ENCODE assay signal across 11 mouse cellular contexts in genomic region chr11:69109032-69109900, GRCm38 (mm10). TPM values are rescaled to one million over a fixed set of nuclear protein-coding genes. Genes with fewer than 3 reads are reported as not detected.
A peak's percentile ranks its signal among the peaks of the same experiment; 100 is the strongest.
DNase-seq lines count a peak whose midpoint lies in the region; ATAC-seq and TF ChIP-seq lines count a peak whose summit lies in the region.
"Had no signal": no experiment of that assay in that cellular context is flagged by ENCODE, and none has a peak within 500 bp of the region (broad histone marks: within the 10 kb centered on the region; RNA-seq: fewer than 3 reads in every experiment).

No protein-coding gene starts in this region.

- no peak for TF ChIP-seq EP300 in stomach, postnatal 0 days (optimal IDR thresholded peaks at IDR 0.05)

- no peaks in the 10 kb centered on the region for H3K27me3 ChIP-seq in cerebellum, adult 2 months (ENCODE audit: control insufficient read depth, insufficient read depth, low read length)
- H3K27me3 ChIP-seq in hindbrain, embryonic 15.5 days, result no peaks in the 10 kb centered on the region
- no peaks in the 10 kb centered on the region for H3K27me3 ChIP-seq in hindbrain, postnatal 0 days (ENCODE audit: insufficient read depth, low read length)
- H3K27me3 ChIP-seq in stomach, postnatal 0 days (ENCODE audit: control insufficient read depth, insufficient read depth, low read length), result no peaks in the 10 kb centered on the region
- H3K27me3 ChIP-seq: lung, embryonic 15.5 days had no signal

- no peak overlapping the region for H3K4me2 ChIP-seq in hindbrain, embryonic 15.5 days
- H3K4me2 ChIP-seq in hindbrain, postnatal 0 days (ENCODE audit: low read depth, low read length), result no peak overlapping the region
- H3K4me2 ChIP-seq in stomach, postnatal 0 days (replicated peaks; ENCODE audit: low read depth), result no peak overlapping the region

- TF ChIP-seq POLR2A in cerebellum, adult 2 months (IDR thresholded peaks at IDR 0.05; ENCODE audit: borderline replicate concordance, insufficient read depth, low read length), result no peak

- no peak overlapping the region for H3K9ac ChIP-seq in hindbrain, embryonic 15.5 days
- no peak overlapping the region for H3K9ac ChIP-seq in hindbrain, postnatal 0 days (replicated peaks; ENCODE audit: low read length)
- H3K9ac ChIP-seq in stomach, postnatal 0 days (ENCODE audit: low read length), result no peak overlapping the region
- H3K9ac ChIP-seq: lung, embryonic 15.5 days had no signal

- no peak for TF ChIP-seq CTCF in cerebellum, adult 2 months (IDR thresholded peaks at IDR 0.05; ENCODE audit: borderline replicate concordance, insufficient read depth, low read depth, low read length)
- no peak for TF ChIP-seq CTCF in hindbrain, postnatal 0 days (IDR thresholded peaks at IDR 0.05; ENCODE audit: low read depth)
- no peak for TF ChIP-seq CTCF in stomach, postnatal 0 days (IDR thresholded peaks at IDR 0.05; ENCODE audit: low read depth)

- peak; percentile 29 for DNase-seq in cerebellum, adult 2 months
- no peak for DNase-seq in cerebellum, postnatal 10 days
- no peak for DNase-seq in hindbrain, postnatal 0 days (ENCODE audit: low spot score)
- peak; percentile 13 to 60 for DNase-seq in spleen, postnatal 4 days (ENCODE audit: low spot score in 2 of 2)
- DNase-seq in spleen, postnatal 10 days (ENCODE audit: low spot score in 2 of 2), result no peak
- no peak for DNase-seq in stomach, postnatal 0 days (ENCODE audit: low spot score)
- no peak for DNase-seq in natural killer cell, adult 2 months (ENCODE audit: low spot score in 2 of 2)

- H3K4me3 ChIP-seq in cerebellum, adult 2 months (replicated peaks; ENCODE audit: insufficient read depth, low read depth, low read length), result no peak overlapping the region
- no peak overlapping the region for H3K4me3 ChIP-seq in hindbrain, embryonic 15.5 days
- H3K4me3 ChIP-seq in hindbrain, postnatal 0 days (ENCODE audit: low read length), result no peak overlapping the region
- no peak overlapping the region for H3K4me3 ChIP-seq in stomach, postnatal 0 days (ENCODE audit: low read depth, low read length)

- no peaks in the 10 kb centered on the region for H3K9me3 ChIP-seq in hindbrain, embryonic 15.5 days
- no peaks in the 10 kb centered on the region for H3K9me3 ChIP-seq in hindbrain, postnatal 0 days (ENCODE audit: low read length)
- no peaks in the 10 kb centered on the region for H3K9me3 ChIP-seq in stomach, postnatal 0 days (ENCODE audit: control insufficient read depth, low read length)
- H3K9me3 ChIP-seq: lung, embryonic 15.5 days had no signal

- peak; percentile 27; the same call in 1 of the 2 replicates for ATAC-seq in hindbrain, embryonic 15.5 days (ENCODE audit: low FRiP score, low read depth)
- no peak for ATAC-seq in hindbrain, postnatal 0 days
- peak; percentile 12; the same call in 1 of the 2 replicates for ATAC-seq in stomach, postnatal 0 days (ENCODE audit: low FRiP score, low TSS enrichment)

- H3K4me1 ChIP-seq in cerebellum, adult 2 months (ENCODE audit: control insufficient read depth, insufficient read depth, low read length), result peaks cover 7% of the 10 kb centered on the region; the same call in 1 of the 2 replicates
- peaks cover 11% of the 10 kb centered on the region; the same call in 1 of the 2 replicates for H3K4me1 ChIP-seq in hindbrain, embryonic 15.5 days (replicated peaks)
- H3K4me1 ChIP-seq in hindbrain, postnatal 0 days (ENCODE audit: insufficient read depth, low read length), result no peaks in the 10 kb centered on the region
- H3K4me1 ChIP-seq in stomach, postnatal 0 days (replicated peaks; ENCODE audit: control insufficient read depth, insufficient read depth), result no peaks in the 10 kb centered on the region

- 88% methylated on average over 13 of the region's 13 CpGs for WGBS in cerebellum, adult 2 months
- WGBS in hindbrain, embryonic 15.5 days, result 85% methylated on average over 13 of the region's 13 CpGs
- WGBS in hindbrain, postnatal 0 days, result 86% methylated on average over 13 of the region's 13 CpGs
- WGBS in stomach, postnatal 0 days, result 81% methylated on average over 13 of the region's 13 CpGs

- peaks cover 50% of the 10 kb centered on the region for H3K36me3 ChIP-seq in hindbrain, embryonic 15.5 days
- H3K36me3 ChIP-seq in hindbrain, postnatal 0 days (ENCODE audit: insufficient read depth, low read length), result peaks cover 52% of the 10 kb centered on the region
- H3K36me3 ChIP-seq in stomach, postnatal 0 days (ENCODE audit: control insufficient read depth, insufficient read depth, low read length), result peaks cover 52% of the 10 kb centered on the region

- no peak overlapping the region for H3K27ac ChIP-seq in cerebellum, adult 2 months (ENCODE audit: insufficient read depth, low read length)
- no peak overlapping the region for H3K27ac ChIP-seq in hindbrain, embryonic 15.5 days (replicated peaks)
- no peak overlapping the region for H3K27ac ChIP-seq in hindbrain, postnatal 0 days
- no peak overlapping the region for H3K27ac ChIP-seq in stomach, postnatal 0 days (replicated peaks)

RNA-seq across cellular contexts. Expression of gene Hes7, which starts 10.9 kb away (rescaled TPM):
- polyA plus RNA-seq in cerebellum, adult 2 months (2012; rRNA removed), result 0.44 and 0.59 TPM in 2 replicates
- polyA plus RNA-seq in hindbrain, embryonic 15.5 days (2015; fragmentation: Nextera tagmentation; extraction: Ambion mirVana), result 0.87 and 0.98 TPM in 2 replicates
- total RNA-seq in hindbrain, postnatal 0 days (2014; rRNA removed), result 1.4 and 2.5 TPM in 2 replicates
- polyA plus RNA-seq in hindbrain, postnatal 0 days (2015; fragmentation: Nextera tagmentation; extraction: Ambion mirVana), result 1.3 and 1.9 TPM in 2 replicates
- 0.29 and 0.41 TPM in 2 replicates for polyA plus RNA-seq in stomach, postnatal 0 days (2015; fragmentation: Nextera tagmentation; extraction: Ambion mirVana)
- total RNA-seq: common myeloid progenitor, adult 5-6 weeks had no signal

RNA-seq across cellular contexts. Expression of gene 9130213A22Rik, which starts 13.1 kb away (rescaled TPM):
- polyA plus RNA-seq in cerebellum, adult 2 months (2012; rRNA removed), result 1.3 and 1.4 TPM in 2 replicates
- 0.40 and 0.42 TPM in 2 replicates for polyA plus RNA-seq in hindbrain, embryonic 15.5 days (2015; fragmentation: Nextera tagmentation; extraction: Ambion mirVana)
- total RNA-seq in hindbrain, postnatal 0 days (2014; rRNA removed), result 1.2 and 1.4 TPM in 2 replicates
- polyA plus RNA-seq in hindbrain, postnatal 0 days (2015; fragmentation: Nextera tagmentation; extraction: Ambion mirVana), result 1.0 and 1.2 TPM in 2 replicates
- 0.24 and 0.41 TPM in 2 replicates for polyA plus RNA-seq in stomach, postnatal 0 days (2015; fragmentation: Nextera tagmentation; extraction: Ambion mirVana)
- total RNA-seq: common myeloid progenitor, adult 5-6 weeks had no signal

RNA-seq across cellular contexts. Expression of gene Per1, which starts 14.2 kb away (rescaled TPM):
- 34.4 and 37.2 TPM in 2 replicates for polyA plus RNA-seq in cerebellum, adult 2 months (2012; rRNA removed)
- polyA plus RNA-seq in hindbrain, embryonic 15.5 days (2015; fragmentation: Nextera tagmentation; extraction: Ambion mirVana), result 10.0 and 10.1 TPM in 2 replicates
- 24.4 and 27.1 TPM in 2 replicates for total RNA-seq in hindbrain, postnatal 0 days (2014; rRNA removed)
- polyA plus RNA-seq in hindbrain, postnatal 0 days (2015; fragmentation: Nextera tagmentation; extraction: Ambion mirVana), result 11.9 and 15.9 TPM in 2 replicates
- polyA plus RNA-seq in stomach, postnatal 0 days (2015; fragmentation: Nextera tagmentation; extraction: Ambion mirVana), result 7.7 and 13.1 TPM in 2 replicates

RNA-seq across cellular contexts. Expression of gene Aloxe3, which starts 16.4 kb away (rescaled TPM):
- 10.8 and 16.0 TPM in 2 replicates for polyA plus RNA-seq in cerebellum, adult 2 months (2012; rRNA removed)
- 4.7 and 6.5 TPM in 2 replicates for polyA plus RNA-seq in hindbrain, embryonic 15.5 days (2015; fragmentation: Nextera tagmentation; extraction: Ambion mirVana)
- 12.5 and 14.2 TPM in 2 replicates for total RNA-seq in hindbrain, postnatal 0 days (2014; rRNA removed)
- polyA plus RNA-seq in hindbrain, postnatal 0 days (2015; fragmentation: Nextera tagmentation; extraction: Ambion mirVana), result 13.0 and 13.5 TPM in 2 replicates
- 20.2 and 22.5 TPM in 2 replicates for polyA plus RNA-seq in stomach, postnatal 0 days (2015; fragmentation: Nextera tagmentation; extraction: Ambion mirVana)
- total RNA-seq: common myeloid progenitor, adult 5-6 weeks had no signal
- polyA plus RNA-seq: heart, postnatal 0 days had no signal

RNA-seq across cellular contexts. Expression of gene Vamp2, which starts 21.0 kb away (rescaled TPM):
- 672 and 700 TPM in 2 replicates for polyA plus RNA-seq in cerebellum, adult 2 months (2012; rRNA removed)
- 317 and 437 TPM in 2 replicates for polyA plus RNA-seq in hindbrain, embryonic 15.5 days (2015; fragmentation: Nextera tagmentation; extraction: Ambion mirVana)
- 146 and 148 TPM in 2 replicates for total RNA-seq in hindbrain, postnatal 0 days (2014; rRNA removed)
- 417 and 489 TPM in 2 replicates for polyA plus RNA-seq in hindbrain, postnatal 0 days (2015; fragmentation: Nextera tagmentation; extraction: Ambion mirVana)
- polyA plus RNA-seq in stomach, postnatal 0 days (2015; fragmentation: Nextera tagmentation; extraction: Ambion mirVana), result 43.0 and 53.7 TPM in 2 replicates

Comparison
In these comparisons a context has a peak if more than half of its experiments do, and no peak if none do; other contexts are left out.
1. DNase-seq: peak in cerebellum, adult 2 months (2 of 2) and spleen, postnatal 4 days (2 of 2); none in cerebellum, postnatal 10 days (0 of 2), hindbrain, postnatal 0 days (single experiment), spleen, postnatal 10 days (0 of 2), stomach, postnatal 0 days (single experiment) and natural killer cell, adult 2 months (0 of 2).